Mouse (Mus musculus) midbrain, embryonic 11.5 days (tissue): Measurements from ENCODE around the gene Cpeb3. TPM values are rescaled to one million over a fixed set of nuclear protein-coding genes. Genes with fewer than 3 reads are reported as not detected.
"Not testable (repeated sequence)": the region's sequence is repeated elsewhere in the genome, so short reads cannot be mapped to it uniquely, and the experiment has no call there.

ENCODE experiments used
- ATAC-seq: fragments of 200-750 bp; cut with Nextera tagmentation; 2 replicates; pipeline ENCODE4 v1.8.0; 2017; ENCODE audit warnings: moderate TSS enrichment, moderate library complexity; ENCODE audit not compliant: low FRiP score
- DNase-seq: peaks from one replicate; pipeline ENCODE4 v3.0.0; 2015; ENCODE audit warnings: low spot score; ENCODE audit errors: missing footprints
- H3K27ac ChIP-seq: fragments of 300-500 bp; sonication (generic); 2 replicates; pipeline ENCODE4 v1.5.1; 2014; ENCODE audit warnings: low read depth, low read length
- H3K27me3 ChIP-seq: fragments of 300-500 bp; sonication (generic); 2 replicates; pipeline ENCODE4 v1.6.1; 2014; ENCODE audit warnings: mild to moderate bottlenecking, low read length, moderate library complexity, mixed read lengths; ENCODE audit not compliant: control insufficient read depth, insufficient read depth
- H3K36me3 ChIP-seq: fragments of 300-500 bp; sonication (generic); 2 replicates; pipeline ENCODE4 v1.6.1; 2014; ENCODE audit warnings: mild to moderate bottlenecking, low read length, moderate library complexity, mixed read lengths; ENCODE audit not compliant: control insufficient read depth, insufficient read depth
- H3K4me1 ChIP-seq: fragments of 300-500 bp; sonication (generic); 2 replicates; pipeline ENCODE4 v1.6.1; 2014; ENCODE audit warnings: low read length; ENCODE audit not compliant: control insufficient read depth, insufficient read depth
- H3K4me2 ChIP-seq: fragments of 300-500 bp; sonication (generic); 2 replicates; pipeline ENCODE4 v1.6.1; 2014; ENCODE audit warnings: mild to moderate bottlenecking, moderate library complexity
- H3K4me3 ChIP-seq: fragments of 300-500 bp; sonication (generic); 2 replicates; pipeline ENCODE4 v1.5.1; 2014; ENCODE audit warnings: low read depth, low read length
- H3K9ac ChIP-seq: fragments of 300-500 bp; sonication (generic); 2 replicates; pipeline ENCODE4 v1.6.1; 2014; ENCODE audit warnings: low read length
- H3K9me3 ChIP-seq: fragments of 300-500 bp; sonication (generic); 2 replicates; pipeline ENCODE4 v1.6.1; 2016; ENCODE audit warnings: low read length; ENCODE audit not compliant: control insufficient read depth
- WGBS: fragments of 180-500 bp; shearing (Covaris S2); extraction: QIAGEN DNeasy Blood & Tissue Kit; methylation state at CpG from one replicate; pipeline ENCODE4 v1.1.7; 2014; 5-methylcytosine and 5-hydroxymethylcytosine counted together
- polyA plus RNA-seq: library from polyadenylated mRNA; unstranded; fragments of >200 nt; fragmentation: Nextera tagmentation; extraction: Ambion mirVana; gene quantifications from 2 replicates; pipeline ENCODE4 v1.2.1, GENCODE M21; 2014

The Cpeb3 gene
- polyA plus RNA-seq, 1 experiment from 2014 or later, result 3.1 TPM

- Histone ChIP-seq H3K9me3 (no peaks in the 10 kb centered on the region), H3K4me3 (no peak overlapping the region), H3K27me3 (no peaks in the 10 kb centered on the region), H3K4me1 (no peaks in the 10 kb centered on the region), H3K4me2 (no peak overlapping the region), H3K27ac (no peak overlapping the region), H3K36me3 (no peaks in the 10 kb centered on the region), H3K9ac (no peak overlapping the region)
- ATAC-seq (no peak), DNase-seq (peak; percentile 41)
- 84% methylated on average over 4 of the region's 4 CpGs for WGBS
Measured at GRCm38 (mm10) chr19:37141623-37142022, 66.8 kb downstream of the Cpeb3 start.

- Histone ChIP-seq H3K36me3 (no peaks in the 10 kb centered on the region), H3K27me3 (no peaks in the 10 kb centered on the region), H3K27ac (no peak overlapping the region), H3K4me1 (no peaks in the 10 kb centered on the region), H3K4me2 (no peak overlapping the region), H3K9ac (no peak overlapping the region), H3K4me3 (no peak overlapping the region), H3K9me3 (no peaks in the 10 kb centered on the region)
- WGBS, result 73% methylated on average over 2 of the region's 2 CpGs
- ATAC-seq, result no peak
- peak; percentile 14 for DNase-seq
Measured at GRCm38 (mm10) chr19:37137133-37137532, 71.3 kb downstream of the Cpeb3 start.

- H3K4me3 ChIP-seq, H3K27ac ChIP-seq, H3K4me1 ChIP-seq, H3K9ac ChIP-seq, H3K9me3 ChIP-seq, ATAC-seq, DNase-seq, H3K4me2 ChIP-seq, H3K36me3 ChIP-seq, H3K27me3 ChIP-seq: not testable (repeated sequence)
- 90% methylated on average over 2 of the region's 2 CpGs for WGBS
Measured at GRCm38 (mm10) chr19:37135459-37135858, 72.9 kb downstream of the Cpeb3 start.

GRCm38 (mm10) chr19:37133666-37134065 is 74.7 kb downstream of the Cpeb3 start:
- no peak overlapping the region for H3K4me3 ChIP-seq
- no peaks in the 10 kb centered on the region for H3K27me3 ChIP-seq
- no peaks in the 10 kb centered on the region for H3K36me3 ChIP-seq
- H3K9me3 ChIP-seq, result no peaks in the 10 kb centered on the region
- no peak overlapping the region for H3K4me2 ChIP-seq
- 89% methylated on average over 4 of the region's 4 CpGs for WGBS
- H3K4me1 ChIP-seq, result no peaks in the 10 kb centered on the region
- no peak for DNase-seq
- ATAC-seq, result no peak
- H3K9ac ChIP-seq, result no peak overlapping the region
- no peak overlapping the region for H3K27ac ChIP-seq

- no peak overlapping the region for H3K4me2 ChIP-seq
- H3K36me3 ChIP-seq, result no peaks in the 10 kb centered on the region
- no peaks in the 10 kb centered on the region for H3K9me3 ChIP-seq
- H3K4me3 ChIP-seq, result no peak overlapping the region
- WGBS, result 88% methylated on average over 1 of the region's 1 CpGs
- H3K4me1 ChIP-seq, result no peaks in the 10 kb centered on the region
- H3K9ac ChIP-seq, result no peak overlapping the region
- H3K27me3 ChIP-seq, result no peaks in the 10 kb centered on the region
- DNase-seq (no peak), ATAC-seq (no peak)
- H3K27ac ChIP-seq, result no peak overlapping the region
Measured at GRCm38 (mm10) chr19:37131660-37132059, 76.7 kb downstream of the Cpeb3 start.

- Histone ChIP-seq H3K36me3 (no peaks in the 10 kb centered on the region), H3K4me2 (no peak overlapping the region), H3K4me1 (no peaks in the 10 kb centered on the region), H3K27me3 (no peaks in the 10 kb centered on the region), H3K9me3 (no peaks in the 10 kb centered on the region), H3K4me3 (no peak overlapping the region), H3K9ac (no peak overlapping the region), H3K27ac (no peak overlapping the region)
- DNase-seq (no peak), ATAC-seq (no peak)
- 95% methylated on average over 4 of the region's 4 CpGs for WGBS
Measured at GRCm38 (mm10) chr19:37128461-37128860, 79.9 kb downstream of the Cpeb3 start.

- ATAC-seq, result no peak
- Histone ChIP-seq H3K4me3 (no peak overlapping the region), H3K27ac (no peak overlapping the region), H3K4me2 (no peak overlapping the region), H3K4me1 (no peaks in the 10 kb centered on the region), H3K9ac (no peak overlapping the region), H3K27me3 (no peaks in the 10 kb centered on the region), H3K9me3 (no peaks in the 10 kb centered on the region), H3K36me3 (no peaks in the 10 kb centered on the region)
- WGBS, result 81% methylated on average over 5 of the region's 5 CpGs
- DNase-seq, result peak; percentile 33
Measured at GRCm38 (mm10) chr19:37127018-37127567, 81.3 kb downstream of the Cpeb3 start.

- ATAC-seq, result no peak
- no peaks in the 10 kb centered on the region for H3K9me3 ChIP-seq
- no peak overlapping the region for H3K9ac ChIP-seq
- no peaks in the 10 kb centered on the region for H3K27me3 ChIP-seq
- H3K4me2 ChIP-seq, result no peak overlapping the region
- no peaks in the 10 kb centered on the region for H3K4me1 ChIP-seq
- no peak overlapping the region for H3K4me3 ChIP-seq
- DNase-seq, result peak; percentile 65
- no peaks in the 10 kb centered on the region for H3K36me3 ChIP-seq
- no peak overlapping the region for H3K27ac ChIP-seq
Measured at GRCm38 (mm10) chr19:37124961-37125360, 83.4 kb downstream of the Cpeb3 start.

- 55% methylated on average over 2 of the region's 2 CpGs for WGBS
- H3K27me3 ChIP-seq, result no peaks in the 10 kb centered on the region
Measured at GRCm38 (mm10) chr19:37119281-37119680, 89.1 kb downstream of the Cpeb3 start.

More at GRCm38 (mm10) chr19:37119281-37119680, 89.1 kb downstream of the Cpeb3 start:
- no peak for ATAC-seq
- DNase-seq, result no peak
- H3K4me3 ChIP-seq, result no peak overlapping the region
- H3K4me2 ChIP-seq, result no peak overlapping the region
- no peaks in the 10 kb centered on the region for H3K4me1 ChIP-seq
- H3K27ac ChIP-seq, result no peak overlapping the region
- no peaks in the 10 kb centered on the region for H3K36me3 ChIP-seq
- no peaks in the 10 kb centered on the region for H3K9me3 ChIP-seq
- H3K9ac ChIP-seq, result no peak overlapping the region
